Mouse (Mus musculus) effector memory CD4-positive, alpha-beta T cell, adult 5 months (primary cell): ENCODE results near the gene Col4a3. TPM values are rescaled to one million over a fixed set of nuclear protein-coding genes. Genes with fewer than 3 reads are reported as not detected.

Experiments used
- polyA plus RNA-seq: library from polyadenylated mRNA; unstranded; fragments of 100-300 nt; shearing (Covaris generic); gene quantifications from one replicate; pipeline ENCODE4 v1.2.1, GENCODE M21; 2017

Gene Col4a3
- 0.10 TPM for polyA plus RNA-seq

GRCm38 (mm10) chr1:82586713-82587399 is at the start of gene Col4a3, which contains the start of gene Col4a4:
Col4a3 (plus strand) TSS chr1:82586921.
Col4a4 (minus strand) TSS chr1:82586849.

GRCm38 (mm10) chr1:82724339-82725025 is 137.8 kb downstream of the Col4a3 start, which contains the start of gene Mff:
Mff (plus strand) TSS chr1:82724890.

GRCm38 (mm10) chr1:82768269-82768668 is 181.5 kb downstream of the Col4a3 start, which contains the start of gene Tm4sf20:
Tm4sf20 (minus strand) TSS chr1:82768461.

GRCm38 (mm10) chr1:82771022-82771586 is 184.4 kb downstream of the Col4a3 start, which contains the start of gene Gm47791:
Gm47791 (minus strand) TSS chr1:82771243.

Other genes starting within 250 kb of the Col4a3 start
- gene Col4a4, start 72 bp upstream of the Col4a3 start, polyA plus RNA-seq, result not detected
- gene Mff, start 138.0 kb downstream of the Col4a3 start, polyA plus RNA-seq, result 137 TPM
- not detected for gene Tm4sf20, start 181.5 kb downstream of the Col4a3 start, polyA plus RNA-seq
- not detected for gene Gm47791, start 184.3 kb downstream of the Col4a3 start, polyA plus RNA-seq